Mouse (Mus musculus): ENCODE measurements around the gene Eme2.

The Eme2 gene

DNA sequence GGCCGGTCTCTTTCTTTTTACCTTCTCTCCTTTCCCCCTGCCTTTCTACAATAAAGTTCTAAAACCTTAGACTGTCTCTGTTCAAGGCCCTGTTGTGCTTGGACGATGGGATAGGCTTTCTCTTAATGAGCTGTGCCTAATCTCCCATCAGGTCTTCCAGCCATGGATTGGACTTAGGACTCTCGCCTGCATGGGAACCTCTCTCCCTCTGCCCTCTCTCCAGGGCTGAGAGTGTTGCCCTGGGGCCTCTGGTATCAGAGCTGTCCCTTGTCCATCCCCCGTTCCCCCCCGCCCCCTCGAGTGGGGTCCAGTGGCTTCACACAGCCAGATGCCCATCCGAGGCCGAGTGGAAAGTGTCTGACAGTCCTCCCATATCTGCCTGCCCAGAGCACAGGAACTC, 19.9 kb downstream of the Eme2 start:
- no peak for DNase-seq (ENCODE audit: low spot score in 2 of 2)

DNA sequence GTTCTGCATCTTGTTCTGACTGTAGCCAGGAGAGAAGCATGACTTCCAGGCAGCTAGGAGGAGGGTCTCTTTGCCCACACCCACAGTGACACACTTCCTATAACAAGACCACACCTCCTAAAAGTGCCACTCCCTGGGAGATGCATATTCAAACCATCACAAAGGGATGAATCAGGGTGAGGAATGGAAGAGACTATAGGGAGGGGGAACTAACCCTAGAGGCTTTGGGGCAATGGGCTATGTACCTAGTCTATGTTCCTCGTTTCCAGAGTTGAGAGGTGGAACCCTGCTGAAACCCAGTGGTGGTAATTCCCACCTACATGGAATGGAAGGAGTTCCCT, 20.5 kb downstream of the Eme2 start:
- DNase-seq (ENCODE audit: low spot score in 2 of 2): no peak

DNA sequence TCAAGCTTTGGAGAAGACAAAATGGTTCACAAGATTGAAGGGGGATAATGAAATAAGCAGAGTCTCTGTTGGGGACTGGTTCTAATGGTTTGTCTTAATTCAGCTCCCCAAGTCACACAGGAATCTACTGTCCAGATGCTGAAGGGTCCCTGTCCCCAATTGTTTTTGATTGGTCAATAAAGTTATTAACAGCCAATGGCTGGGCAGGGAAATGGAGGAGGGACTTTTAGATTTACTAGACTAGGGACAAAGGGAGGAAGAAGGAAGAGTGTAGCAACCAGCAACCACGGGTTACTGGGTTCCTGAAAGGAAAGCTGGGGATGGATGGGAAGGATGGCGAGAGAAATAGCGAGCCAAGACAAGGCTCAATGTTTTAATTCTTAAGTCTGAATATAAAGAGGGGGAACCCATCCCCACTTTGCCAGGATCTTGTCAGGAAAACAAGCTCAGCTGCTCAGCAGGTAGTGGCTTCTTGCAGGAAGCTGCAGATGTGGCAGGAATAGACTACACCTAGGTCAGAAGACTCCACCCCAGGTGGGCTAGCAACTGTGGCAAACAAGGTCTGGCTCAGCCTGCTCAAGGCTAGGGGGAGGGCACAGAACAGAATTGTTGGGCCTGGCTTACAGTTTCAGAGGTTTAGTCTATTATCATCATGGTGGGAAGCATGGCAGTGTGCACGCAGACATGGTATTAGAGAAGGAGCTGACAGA, 21.0 kb downstream of the Eme2 start:
- no peak for DNase-seq (ENCODE audit: low spot score in 2 of 2)

DNA sequence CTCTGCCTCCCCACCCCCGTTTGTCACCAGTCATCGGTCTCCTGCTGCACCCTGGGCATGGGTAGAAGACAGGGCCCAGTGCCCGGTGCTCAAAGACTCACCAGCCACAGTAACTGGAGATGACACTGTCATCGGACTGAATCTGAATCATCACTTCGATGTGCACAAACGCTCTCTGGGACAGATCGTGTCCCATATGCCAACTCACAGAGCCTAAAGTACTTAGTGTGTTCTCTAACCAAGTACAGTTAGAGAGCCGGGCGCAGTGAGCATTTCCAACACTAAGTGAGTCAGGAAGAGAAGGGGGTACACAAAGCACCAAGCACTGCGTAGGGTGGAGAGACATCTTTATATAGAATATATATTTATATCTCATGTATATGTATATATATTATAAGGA, 27.0 kb downstream of the Eme2 start:
- no peak for DNase-seq (ENCODE audit: low spot score in 2 of 2)

DNA sequence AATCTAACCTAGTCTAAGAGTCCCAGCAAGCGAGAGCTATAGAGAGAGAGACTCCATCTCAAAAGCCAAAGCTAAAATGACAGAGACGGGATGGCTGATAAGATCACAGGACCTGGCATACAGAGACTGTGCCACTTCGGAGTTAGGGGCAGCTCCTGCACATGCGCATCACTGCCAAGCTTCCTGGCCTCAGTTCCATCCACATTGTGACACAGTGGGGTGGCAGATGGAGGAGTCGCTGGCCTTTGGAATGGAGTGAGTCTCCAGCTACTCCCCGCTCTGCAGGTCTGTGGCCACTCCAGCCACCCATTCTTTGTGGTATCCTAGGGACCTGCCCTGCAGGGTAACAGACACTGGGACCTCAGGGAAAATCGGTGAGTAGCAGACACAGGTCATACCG, 29.1 kb downstream of the Eme2 start, which contains the start of gene Igfals:
TSS of gene Igfals (plus strand) at position 222 of the 400 bp plus-strand sequence.
- no peak for DNase-seq (ENCODE audit: low spot score in 2 of 2)

DNA sequence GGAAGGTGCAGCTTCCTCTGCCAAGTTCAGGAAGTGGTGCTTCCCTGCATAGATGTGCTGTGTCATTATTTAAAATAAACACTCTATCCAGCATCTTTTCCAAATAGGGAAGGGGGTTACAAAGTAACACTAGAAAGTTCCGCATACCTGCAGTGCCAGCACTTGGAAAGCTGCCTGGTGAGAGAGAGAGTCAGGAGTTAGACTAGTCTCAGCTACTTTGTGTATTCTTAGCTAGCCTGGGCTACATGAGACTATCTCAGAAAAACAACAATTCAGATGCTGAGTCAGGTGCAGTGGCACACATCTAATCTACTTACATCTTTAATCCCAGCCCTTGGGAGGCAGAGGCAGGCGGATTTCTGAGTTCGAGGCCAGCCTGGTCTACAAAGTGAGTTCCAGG, 33.1 kb downstream of the Eme2 start:
- no peak for DNase-seq (ENCODE audit: low spot score in 2 of 2)

DNA sequence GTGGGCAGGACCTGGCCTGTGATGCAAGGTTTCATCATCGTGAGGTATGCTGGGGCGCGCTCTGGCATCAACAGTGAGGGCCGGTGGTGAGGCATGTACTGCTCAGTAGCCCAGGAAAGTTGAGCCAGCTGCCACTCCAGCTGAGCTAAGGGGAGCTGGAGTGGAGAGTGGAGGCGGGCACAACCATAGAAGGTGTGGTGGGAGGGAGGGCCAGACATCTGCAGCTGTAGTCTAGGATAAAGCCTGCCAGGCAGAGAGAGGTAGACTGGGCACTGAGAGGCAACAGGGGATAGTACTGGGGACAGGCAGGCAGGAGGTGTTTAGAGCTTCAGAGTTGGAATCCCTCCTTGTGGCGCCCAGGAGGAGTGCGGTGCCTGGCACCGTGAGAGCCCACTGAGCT, 34.8 kb downstream of the Eme2 start:
- DNase-seq (ENCODE audit: low spot score in 2 of 2): no peak

DNA sequence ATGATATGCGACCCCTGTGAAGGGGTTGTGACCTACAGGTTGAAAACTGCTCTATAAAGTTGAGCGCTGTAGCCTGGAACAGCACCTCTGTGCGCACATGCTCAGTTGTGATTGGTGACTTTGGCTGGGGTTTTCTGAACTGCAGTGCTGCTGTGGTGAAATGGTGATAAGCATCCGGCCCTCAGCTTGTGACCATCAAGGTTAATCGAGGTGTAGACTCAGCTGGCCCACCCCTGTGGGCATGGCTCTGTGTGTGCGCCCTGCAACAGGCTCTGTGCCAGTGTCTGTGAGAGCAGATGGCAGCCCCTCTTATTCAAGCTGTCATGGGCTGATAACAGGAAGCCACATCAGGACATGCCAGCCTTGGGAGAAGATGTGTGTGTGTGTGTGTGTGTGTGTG, 35.9 kb downstream of the Eme2 start:
- DNase-seq (ENCODE audit: low spot score in 2 of 2): no peak

DNA sequence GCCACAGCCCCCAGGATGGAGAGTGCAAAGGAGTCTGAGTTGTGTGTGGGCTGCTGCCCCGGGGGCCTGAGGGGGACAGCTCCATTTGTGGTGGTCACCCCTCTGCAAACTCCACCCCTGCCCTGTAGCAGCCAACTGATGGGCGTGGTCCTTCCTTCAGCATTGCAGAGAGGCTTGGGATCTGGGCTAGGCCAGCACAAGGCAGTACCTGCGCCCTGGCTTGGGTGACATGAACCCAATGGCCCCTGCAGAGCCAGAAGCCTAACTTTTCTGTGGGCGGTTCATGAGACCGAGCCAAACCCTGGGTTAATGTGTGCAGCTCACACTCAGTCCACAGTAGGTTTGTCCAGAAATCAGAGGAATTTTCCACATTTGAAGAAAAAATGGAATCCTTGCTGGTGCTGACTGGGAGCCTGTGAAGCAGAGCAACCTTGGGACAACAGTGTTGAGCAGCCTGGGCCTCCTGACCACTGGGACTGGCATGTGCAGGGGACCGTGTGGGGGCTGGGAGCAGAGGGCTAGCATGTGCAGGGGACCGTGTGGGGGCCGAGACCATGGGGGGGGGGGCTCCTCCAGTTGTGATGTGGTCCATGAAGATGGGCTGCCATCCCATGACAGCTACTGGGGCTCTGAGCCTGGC, 36.9 kb downstream of the Eme2 start:
- no peak for DNase-seq (ENCODE audit: low spot score in 2 of 2)

DNA sequence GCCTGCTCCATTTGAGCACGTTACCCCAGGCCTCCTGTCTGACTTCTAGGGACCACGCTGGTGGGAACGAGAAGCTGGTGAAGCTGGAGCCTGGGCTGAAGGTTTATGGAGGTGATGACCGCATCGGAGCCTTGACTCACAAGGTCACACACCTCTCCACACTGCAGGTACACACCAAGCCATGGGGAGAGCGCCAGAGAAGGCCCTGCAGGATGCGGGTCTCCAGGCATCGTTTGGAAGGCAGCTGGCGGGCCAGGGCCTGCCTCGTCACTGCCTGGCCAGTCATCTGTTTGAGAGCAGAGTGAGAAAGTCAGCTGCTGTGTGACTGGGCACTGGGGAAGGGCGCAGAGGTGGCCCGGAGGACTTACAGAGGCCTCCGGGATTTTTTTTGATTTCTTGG, 38.3 kb downstream of the Eme2 start:
- no peak for DNase-seq (ENCODE audit: low spot score in 2 of 2)

DNA sequence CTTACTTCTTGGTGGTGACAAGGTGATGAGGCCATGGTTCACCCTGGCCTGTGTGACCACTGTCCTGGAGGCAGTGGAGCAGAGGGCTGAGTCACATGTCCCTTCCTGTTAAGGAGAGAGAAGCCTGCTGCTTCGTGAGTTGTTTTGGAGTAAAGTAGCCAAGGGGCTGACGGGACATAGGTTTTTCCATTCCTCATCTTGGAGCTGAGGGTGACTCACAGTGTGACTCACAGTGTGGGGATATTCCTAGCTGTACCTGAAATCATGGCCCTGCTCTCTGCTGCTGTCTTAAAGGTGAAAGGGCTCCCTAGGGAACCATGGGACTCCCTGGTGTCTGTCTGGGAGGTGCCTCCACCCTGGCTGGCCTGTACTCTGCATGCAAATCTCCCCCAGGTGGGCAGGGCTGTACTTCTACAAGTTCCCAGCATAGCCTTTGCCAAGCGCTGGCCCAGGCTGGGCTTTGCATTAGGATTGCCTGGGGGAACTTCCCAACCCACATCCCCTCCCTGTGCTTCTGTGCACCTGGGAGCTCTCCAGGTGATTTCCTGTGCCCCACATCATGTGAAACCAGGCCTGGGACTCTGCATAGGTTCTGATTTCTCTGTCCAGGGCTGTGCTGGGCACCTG, 38.9 kb downstream of the Eme2 start:
- DNase-seq (ENCODE audit: low spot score in 2 of 2): no peak

DNA sequence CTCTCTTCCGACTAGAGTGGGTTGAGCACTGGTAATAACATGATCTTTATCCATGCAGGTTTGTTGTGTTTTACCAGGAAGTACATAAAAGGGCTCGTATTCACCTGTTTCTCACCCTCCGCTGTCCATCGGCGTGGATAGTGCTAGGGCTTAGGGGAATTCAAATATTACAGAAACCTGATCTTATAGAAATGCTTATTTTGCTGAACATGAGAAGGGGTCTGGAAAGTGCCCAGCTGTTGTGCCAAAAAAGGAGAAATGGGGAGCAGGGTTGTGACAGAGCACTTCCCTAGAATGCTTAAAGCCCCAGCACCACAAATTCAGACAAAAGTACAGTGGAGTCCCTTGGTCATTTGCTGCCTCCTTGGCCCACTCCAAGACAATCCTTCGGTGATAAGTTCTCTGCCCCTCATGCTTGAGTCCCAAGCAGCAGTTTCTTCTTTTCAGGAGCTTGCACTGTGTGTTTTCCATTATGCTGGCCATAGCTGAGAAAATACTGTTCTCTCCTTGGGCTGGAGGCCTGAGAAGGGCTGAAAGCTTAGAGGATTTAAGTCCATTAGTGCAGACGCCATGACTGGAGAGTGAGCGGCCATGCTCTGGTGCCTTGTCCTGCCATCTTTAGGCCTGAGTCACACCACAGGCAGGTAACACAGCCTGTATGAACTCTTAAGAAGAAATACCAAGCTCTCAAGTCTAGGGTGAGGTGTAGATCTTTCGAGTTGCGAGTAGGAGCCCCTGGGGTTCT, 43.3 kb downstream of the Eme2 start:
- no peak for DNase-seq (ENCODE audit: low spot score in 2 of 2)

DNA sequence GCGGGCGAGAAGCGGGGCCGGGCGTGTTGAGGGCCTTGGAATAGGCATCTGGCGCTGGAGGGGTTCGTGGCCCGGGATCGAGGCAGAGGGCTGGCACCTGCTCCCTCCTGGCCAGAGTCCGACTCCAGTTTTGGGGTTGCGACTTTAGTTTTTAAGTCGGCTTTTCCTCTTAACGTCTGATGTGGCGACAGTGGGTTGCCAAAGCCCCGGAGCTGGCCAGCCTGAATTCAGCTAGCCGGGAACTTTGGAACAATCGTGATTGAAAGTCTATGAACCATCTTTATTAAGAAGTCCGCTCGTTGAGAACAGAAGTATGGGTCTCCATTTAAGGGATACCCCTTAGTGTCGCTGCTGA, 44.1 kb downstream of the Eme2 start:
- DNase-seq (ENCODE audit: low spot score in 2 of 2): no peak

DNA sequence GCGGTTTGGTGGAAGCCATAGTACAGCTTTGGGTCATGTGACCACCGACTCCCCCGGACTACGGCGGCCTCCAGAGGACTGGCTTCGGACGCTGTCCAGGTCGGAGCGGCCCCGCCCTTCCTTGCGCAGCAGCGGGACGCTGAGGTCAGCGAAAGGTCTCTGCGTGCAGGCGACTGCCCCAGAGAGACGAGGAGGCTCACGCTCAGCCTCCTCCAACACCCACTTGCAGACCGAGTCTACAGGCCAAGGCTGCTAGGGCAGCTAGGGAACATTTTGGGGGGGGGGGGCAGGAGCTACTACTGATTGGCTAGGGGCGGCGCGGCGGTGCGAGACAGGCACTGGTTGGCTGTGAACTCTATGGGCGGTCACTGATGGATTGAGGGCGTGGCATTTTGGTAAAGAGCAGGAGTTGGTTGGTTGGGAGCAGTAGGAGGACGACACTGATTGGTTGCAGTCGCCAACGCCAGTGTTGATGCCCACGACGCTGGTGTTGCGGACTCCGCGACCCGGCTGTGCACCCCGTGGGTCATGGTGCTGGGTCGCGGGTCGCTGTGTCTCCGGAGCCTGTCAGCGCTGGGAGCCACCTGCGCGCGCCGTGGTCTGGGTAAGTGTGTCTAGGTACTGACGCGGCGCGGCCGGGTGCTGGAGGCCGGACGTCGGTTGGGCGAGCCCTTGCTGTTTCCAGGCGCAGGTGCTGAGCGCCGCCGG, 44.7 kb downstream of the Eme2 start, which contains the start of gene Fahd1:
TSS of gene Fahd1 (minus strand) at position 300 of the 708 bp plus-strand sequence.
- peak; percentile 95 to 96 for DNase-seq (ENCODE audit: low spot score in 2 of 2)

DNA sequence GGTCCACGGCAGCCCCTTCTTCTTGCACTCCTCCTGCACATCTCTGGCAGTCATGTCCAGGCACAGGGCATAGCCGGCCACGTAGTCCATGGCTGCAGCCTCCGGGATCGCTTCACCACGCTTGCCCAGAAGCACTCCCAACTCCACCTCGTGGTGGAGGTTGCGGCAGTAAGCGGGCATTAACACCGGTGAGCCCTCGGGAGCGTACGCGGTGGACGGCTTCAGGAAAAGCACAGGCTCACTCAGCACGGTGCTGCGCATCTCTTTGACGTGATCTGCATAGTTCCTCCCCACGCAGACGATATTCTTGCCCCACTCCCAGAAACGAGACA, 45.2 kb downstream of the Eme2 start:
- DNase-seq (ENCODE audit: low spot score in 2 of 2): peak in 1 of 2 experiments; percentile 32

DNA sequence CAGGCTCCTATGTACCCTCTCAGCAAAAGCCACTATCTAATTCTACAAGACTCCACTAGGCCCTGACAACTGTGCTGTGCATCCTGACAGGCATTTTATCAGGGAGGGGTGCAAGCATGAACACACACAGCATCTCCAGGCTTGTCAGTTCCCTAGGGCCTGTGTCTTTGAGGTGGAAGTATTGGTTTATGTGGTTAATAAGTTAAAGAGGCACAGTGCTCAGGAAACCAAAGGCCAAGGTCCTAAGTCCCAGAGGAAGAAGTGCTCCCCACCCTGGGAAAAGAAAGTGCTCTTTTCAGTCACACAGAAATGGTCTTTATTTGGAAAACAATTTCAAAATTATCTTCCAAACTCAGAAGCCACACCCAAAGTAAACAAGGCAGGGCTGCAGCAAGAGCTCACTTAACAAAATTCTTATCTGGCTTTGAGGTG, 46.3 kb downstream of the Eme2 start:
- no peak for DNase-seq (ENCODE audit: low spot score in 2 of 2)

DNA sequence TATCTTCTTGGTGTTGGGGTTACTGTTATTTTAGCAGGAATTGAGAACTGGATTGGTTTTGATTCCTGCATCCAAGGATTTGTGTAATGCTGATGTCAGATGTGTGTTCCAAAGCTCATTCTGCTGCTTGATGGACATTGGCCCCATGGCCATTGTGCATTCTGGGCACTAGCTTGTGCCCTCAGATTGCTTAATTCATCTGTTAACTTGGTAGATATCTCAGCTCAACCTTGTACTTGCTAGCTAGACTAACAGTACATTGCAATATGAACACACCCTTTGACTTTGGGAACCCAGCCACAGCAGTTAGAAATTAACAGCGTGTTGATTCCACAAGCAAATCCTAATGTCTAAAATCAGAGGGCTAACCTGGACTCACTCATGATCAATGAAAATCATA, 47.5 kb downstream of the Eme2 start:
- DNase-seq (ENCODE audit: low spot score in 2 of 2): no peak

DNA sequence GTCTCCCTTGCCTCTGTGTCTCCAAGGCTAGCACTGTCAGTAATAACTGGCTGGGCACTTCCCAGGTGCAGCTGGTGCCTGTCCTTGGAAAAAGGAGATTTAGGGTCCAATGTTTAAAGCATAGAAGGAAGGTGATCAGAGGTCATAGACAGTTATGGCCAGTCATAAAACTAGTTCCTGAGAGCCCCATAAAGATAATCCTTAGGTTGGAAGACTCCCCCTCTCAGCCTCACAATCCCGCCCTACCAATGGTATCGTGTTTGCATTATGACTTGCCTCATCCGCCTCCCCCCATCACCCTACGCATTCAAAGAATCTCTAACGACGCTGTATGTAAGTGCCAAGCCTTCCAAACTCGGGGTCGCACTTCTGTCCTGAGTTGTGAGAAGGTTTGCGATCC, 50.4 kb downstream of the Eme2 start:
- DNase-seq (ENCODE audit: low spot score in 2 of 2): no peak

DNA sequence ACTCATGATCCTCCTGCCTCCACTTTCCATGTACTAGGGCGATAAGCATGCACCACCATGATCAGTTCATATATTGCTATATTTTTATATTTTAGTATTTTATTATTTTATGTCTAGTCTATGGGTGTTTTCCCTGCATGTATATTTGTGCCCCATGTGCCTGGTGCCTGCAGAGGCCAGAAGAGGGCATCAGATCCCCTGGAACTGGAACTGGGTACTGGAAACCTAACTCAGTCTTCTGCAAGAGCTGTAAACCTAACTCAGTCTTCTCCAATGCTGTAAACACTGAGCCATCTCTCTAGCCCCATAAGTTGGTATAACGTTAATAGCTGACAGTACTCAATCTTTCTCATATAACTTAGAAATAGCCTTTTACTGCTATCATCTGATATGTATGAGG, 52.3 kb downstream of the Eme2 start:
- DNase-seq (ENCODE audit: low spot score in 2 of 2): no peak

DNA sequence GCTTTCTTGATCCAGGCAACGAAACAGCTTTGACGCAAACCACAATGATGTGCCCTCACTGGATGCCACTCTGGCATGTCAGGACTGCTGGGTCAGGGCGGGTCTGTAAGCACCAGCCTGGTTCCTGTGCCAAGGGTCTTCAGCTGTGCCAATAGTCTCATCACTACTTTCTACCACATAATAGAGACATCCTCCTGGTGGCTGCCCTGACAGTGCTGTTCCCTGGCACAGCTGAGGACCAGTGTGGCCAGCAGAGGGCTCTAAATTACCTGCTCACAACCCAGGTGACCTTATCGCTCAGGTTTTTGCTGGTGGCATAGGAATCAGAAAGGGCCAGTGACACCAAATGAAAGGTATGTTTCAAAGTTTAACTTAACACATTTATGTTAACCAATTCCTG, 53.8 kb downstream of the Eme2 start:
- no peak for DNase-seq (ENCODE audit: low spot score in 2 of 2)

DNA sequence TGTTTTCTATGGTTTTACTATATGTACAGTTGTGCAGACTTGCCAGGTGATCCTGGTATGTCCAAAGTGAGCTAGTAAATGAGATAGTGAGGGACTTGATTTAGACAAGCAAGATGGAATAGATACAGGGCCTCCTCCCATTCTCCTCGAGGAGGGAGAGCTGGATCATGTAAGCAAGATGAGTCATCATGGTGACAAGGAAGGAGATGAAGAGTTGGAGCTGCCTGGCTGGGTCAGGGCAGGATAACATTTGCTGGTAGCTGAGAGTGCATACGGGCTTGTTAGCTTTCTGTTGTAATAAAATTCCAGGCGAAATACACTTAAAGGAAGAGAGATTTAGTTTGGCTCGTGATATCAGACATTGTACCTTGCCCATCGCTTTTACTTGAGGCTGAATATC, 54.5 kb downstream of the Eme2 start:
- no peak for DNase-seq (ENCODE audit: low spot score in 2 of 2)

DNA sequence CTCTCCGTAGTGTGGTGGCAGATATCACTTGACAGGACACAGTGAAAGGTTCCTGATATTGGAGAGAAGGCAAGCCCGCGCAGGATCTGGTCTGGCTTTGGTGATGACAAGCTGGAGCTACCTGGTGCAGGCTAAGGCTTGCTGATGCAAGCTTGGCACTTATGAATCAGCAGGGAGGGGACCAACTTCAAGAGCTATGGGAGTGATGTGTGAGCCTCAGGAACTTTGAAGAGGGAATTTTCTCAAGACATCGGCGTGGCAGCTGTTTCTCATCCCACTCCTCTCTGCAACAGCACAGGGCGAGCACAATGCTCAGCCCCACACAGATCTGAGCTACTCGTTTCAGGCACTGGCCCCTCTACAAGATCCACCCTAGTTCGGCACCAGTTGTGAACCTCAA, 55.0 kb downstream of the Eme2 start, which contains the start of gene Hagh:
TSS of gene Hagh (plus strand) at position 302 of the 400 bp plus-strand sequence.
- no peak for DNase-seq (ENCODE audit: low spot score in 2 of 2)

All from frontal cortex, postnatal 10 days (tissue).